Mouse (Mus musculus) bone marrow, adult 2 months (tissue): ENCODE measurements at regions not wholly inside any gene's neighbourhood (a gene's known extent, or its start where the extent isn't known, plus 50 kb on each side); places are given as distances from the start of the nearest gene placed in this dataset.

Experiments
- CTCF ChIP-seq: fragments of 200-500 bp; IDR thresholded peaks from 2 replicates; pipeline ENCODE4 v1.5.1; 2011; ENCODE audit warnings: low read length, control low read depth; ENCODE audit not compliant: control insufficient read depth, insufficient read depth
- POLR2A ChIP-seq: fragments of 200-500 bp; IDR thresholded peaks from 2 replicates; pipeline ENCODE4 v1.6.1; 2011; ENCODE audit warnings: low read depth, mild to moderate bottlenecking, control low read depth, low read length, borderline replicate concordance; ENCODE audit not compliant: control insufficient read depth

DNA sequence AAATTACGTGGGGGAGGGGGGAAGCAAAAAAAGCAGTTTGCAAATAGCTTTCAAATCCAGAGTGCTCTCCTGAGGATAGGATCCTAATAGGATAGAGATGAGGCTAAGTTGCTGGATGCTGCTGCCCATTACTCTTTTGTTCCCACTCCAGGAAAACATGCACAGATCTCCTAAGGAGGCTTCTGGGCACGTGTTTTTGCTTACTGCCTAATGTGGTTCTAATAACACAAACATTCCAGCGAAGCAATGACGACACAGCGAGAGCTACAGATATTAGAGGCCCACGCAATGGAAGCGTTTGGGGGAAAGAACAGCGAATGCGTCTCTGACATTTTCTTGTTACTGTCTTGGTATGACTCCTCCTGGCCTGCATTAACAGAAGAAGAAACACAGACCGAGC is 179.0 kb upstream of the Gm765 start:
- TF ChIP-seq CTCF (no peak), POLR2A (no peak)
